Mouse (Mus musculus) liver, embryonic 16.5 days (tissue): ENCODE measurements at regions not wholly inside any gene's neighbourhood (a gene's known extent, or its start where the extent isn't known, plus 50 kb on each side); places are given as distances from the start of the nearest gene placed in this dataset.
A peak's percentile ranks its signal among the peaks of the same experiment; 100 is the strongest.

Experiments used
- ATAC-seq: fragments of 200-750 bp; cut with Nextera tagmentation; 2 replicates; pipeline ENCODE4 v1.8.0; 2017; ENCODE audit warnings: low read depth, mild to moderate bottlenecking, moderate number of reproducible peaks, moderate library complexity
- H3K27ac ChIP-seq: fragments of 300-500 bp; sonication (generic); 2 replicates; pipeline ENCODE4 v1.5.1; 2014; ENCODE audit warnings: mild to moderate bottlenecking, low read length
- H3K27me3 ChIP-seq: fragments of 300-500 bp; sonication (generic); 2 replicates; pipeline ENCODE4 v1.6.1; 2014; ENCODE audit warnings: low read depth, low read length, mixed read lengths; ENCODE audit not compliant: control insufficient read depth, insufficient read depth
- H3K36me3 ChIP-seq: fragments of 300-500 bp; sonication (generic); 2 replicates; pipeline ENCODE4 v1.6.1; 2014; ENCODE audit warnings: mild to moderate bottlenecking; ENCODE audit not compliant: control insufficient read depth, insufficient read depth
- H3K4me1 ChIP-seq: fragments of 300-500 bp; sonication (generic); 2 replicates; pipeline ENCODE4 v1.6.1; 2014; ENCODE audit warnings: low read depth, low read length, mixed read lengths; ENCODE audit not compliant: control insufficient read depth
- H3K4me2 ChIP-seq: fragments of 300-500 bp; sonication (generic); 2 replicates; pipeline ENCODE4 v1.6.1; 2014; ENCODE audit warnings: low read depth, low read length, mixed read lengths
- H3K4me3 ChIP-seq: fragments of 300-500 bp; sonication (generic); 2 replicates; pipeline ENCODE4 v1.5.1; 2014; ENCODE audit warnings: low read depth, mild to moderate bottlenecking, low read length
- H3K9ac ChIP-seq: fragments of 300-500 bp; sonication (generic); 2 replicates; pipeline ENCODE4 v1.6.1; 2014; ENCODE audit warnings: low read depth, low read length
- H3K9me3 ChIP-seq: fragments of 300-500 bp; sonication (generic); replicated peaks from 2 replicates; pipeline ENCODE4 v1.6.1; 2016; ENCODE audit warnings: low read length; ENCODE audit not compliant: control insufficient read depth
- WGBS: fragments of 180-500 bp; shearing (Covaris S2); extraction: QIAGEN DNeasy Blood & Tissue Kit; methylation state at CpG from one replicate; pipeline ENCODE4 v1.1.7; 2014; ENCODE audit not compliant: insufficient replicate concordance; 5-methylcytosine and 5-hydroxymethylcytosine counted together

- Histone ChIP-seq H3K27ac (no peak overlapping the region), H3K4me2 (no peak overlapping the region), H3K36me3 (no peaks in the 10 kb centered on the region), H3K4me1 (no peaks in the 10 kb centered on the region), H3K9ac (no peak overlapping the region), H3K4me3 (no peak overlapping the region), H3K27me3 (no peaks in the 10 kb centered on the region), H3K9me3 (no peaks in the 10 kb centered on the region)
- ATAC-seq = no peak
- 63% methylated on average over 8 of the region's 8 CpGs for WGBS
Measured at GRCm38 (mm10) chr19:21159189-21160137, 112.6 kb upstream of the Zfand5 start.

GRCm38 (mm10) chr19:21154162-21154561, 117.9 kb upstream of the Zfand5 start:
- H3K4me1 ChIP-seq = no peaks in the 10 kb centered on the region
- no peaks in the 10 kb centered on the region for H3K36me3 ChIP-seq
- no peaks in the 10 kb centered on the region for H3K27me3 ChIP-seq
- no peak for ATAC-seq
- no peaks in the 10 kb centered on the region for H3K9me3 ChIP-seq
- H3K4me2 ChIP-seq = no peak overlapping the region
- H3K4me3 ChIP-seq = no peak overlapping the region
- H3K27ac ChIP-seq = no peak overlapping the region
- H3K9ac ChIP-seq = no peak overlapping the region
- 44% methylated on average over 1 of the region's 1 CpGs for WGBS

- 89% methylated on average over 3 of the region's 3 CpGs for WGBS
- no peak overlapping the region for H3K9ac ChIP-seq
- no peak overlapping the region for H3K27ac ChIP-seq
- H3K27me3 ChIP-seq = no peaks in the 10 kb centered on the region
- H3K4me2 ChIP-seq = no peak overlapping the region
- H3K4me1 ChIP-seq = no peaks in the 10 kb centered on the region
- no peak for ATAC-seq
- H3K9me3 ChIP-seq = no peaks in the 10 kb centered on the region
- no peaks in the 10 kb centered on the region for H3K36me3 ChIP-seq
- H3K4me3 ChIP-seq = no peak overlapping the region
Measured at GRCm38 (mm10) chr19:21152027-21152426, 120.1 kb upstream of the Zfand5 start.

GRCm38 (mm10) chr19:21150849-21151248, 121.2 kb upstream of the Zfand5 start:
- Histone ChIP-seq H3K36me3 (no peaks in the 10 kb centered on the region), H3K27me3 (no peaks in the 10 kb centered on the region), H3K9me3 (no peaks in the 10 kb centered on the region), H3K4me1 (no peaks in the 10 kb centered on the region), H3K4me3 (no peak overlapping the region), H3K9ac (no peak overlapping the region), H3K27ac (no peak overlapping the region), H3K4me2 (no peak overlapping the region)
- 59% methylated on average over 3 of the region's 3 CpGs for WGBS
- no peak for ATAC-seq

- Histone ChIP-seq H3K4me3 (no peak overlapping the region), H3K9ac (no peak overlapping the region), H3K27ac (no peak overlapping the region), H3K4me2 (no peak overlapping the region), H3K9me3 (no peaks in the 10 kb centered on the region), H3K27me3 (no peaks in the 10 kb centered on the region), H3K36me3 (no peaks in the 10 kb centered on the region), H3K4me1 (no peaks in the 10 kb centered on the region)
- no peak for ATAC-seq
- 77% methylated on average over 1 of the region's 1 CpGs for WGBS
Measured at GRCm38 (mm10) chr19:21150241-21150640, 121.8 kb upstream of the Zfand5 start.

- H3K9me3 ChIP-seq = no peaks in the 10 kb centered on the region
- no peaks in the 10 kb centered on the region for H3K27me3 ChIP-seq
- no peak overlapping the region for H3K4me2 ChIP-seq
- 60% methylated on average over 4 of the region's 4 CpGs for WGBS
- H3K4me1 ChIP-seq = no peaks in the 10 kb centered on the region; the same call in 1 of the 2 replicates
- ATAC-seq = no peak
- H3K27ac ChIP-seq = no peak overlapping the region
- H3K9ac ChIP-seq = no peak overlapping the region
- no peak overlapping the region for H3K4me3 ChIP-seq
- H3K36me3 ChIP-seq = no peaks in the 10 kb centered on the region
Measured at GRCm38 (mm10) chr19:21146860-21147390, 125.2 kb upstream of the Zfand5 start.

- Histone ChIP-seq H3K4me1 (no peaks in the 10 kb centered on the region; the same call in 1 of the 2 replicates), H3K36me3 (no peaks in the 10 kb centered on the region), H3K27me3 (no peaks in the 10 kb centered on the region), H3K9me3 (no peaks in the 10 kb centered on the region), H3K4me3 (no peak overlapping the region), H3K9ac (no peak overlapping the region), H3K27ac (no peak overlapping the region), H3K4me2 (peak overlapping the region; percentile 36)
- WGBS = 25% methylated on average over 13 of the region's 13 CpGs
- peak; percentile 65 for ATAC-seq
Measured at GRCm38 (mm10) chr19:21144659-21145283, 127.3 kb upstream of the Zfand5 start.

- Histone ChIP-seq H3K27ac (no peak overlapping the region), H3K36me3 (no peaks in the 10 kb centered on the region), H3K4me3 (no peak overlapping the region), H3K9ac (no peak overlapping the region), H3K4me2 (peak overlapping the region; percentile 36), H3K27me3 (no peaks in the 10 kb centered on the region), H3K9me3 (no peaks in the 10 kb centered on the region), H3K4me1 (no peaks in the 10 kb centered on the region; the same call in 1 of the 2 replicates)
- ATAC-seq = no peak
- 25% methylated on average over 7 of the region's 7 CpGs for WGBS
Measured at GRCm38 (mm10) chr19:21143970-21144595, 128.0 kb upstream of the Zfand5 start.
